Mouse (Mus musculus) mouse trophoblast stem cell (cell line): ENCODE results near the gene Sumo2.
"Not testable (repeated sequence)": the region's sequence is repeated elsewhere in the genome, so short reads cannot be mapped to it uniquely, and the experiment has no call there.

Experiments used
- in situ Hi-C, 2 experiments: fragments of 300-500 bp; cut with MseI, MboI; formaldehyde crosslinking; loops; 2 replicates in 1 of 2; 3 replicates in 1 of 2; pipeline ENCODE4 v1.15.1; 2025

The Sumo2 gene

DNA sequence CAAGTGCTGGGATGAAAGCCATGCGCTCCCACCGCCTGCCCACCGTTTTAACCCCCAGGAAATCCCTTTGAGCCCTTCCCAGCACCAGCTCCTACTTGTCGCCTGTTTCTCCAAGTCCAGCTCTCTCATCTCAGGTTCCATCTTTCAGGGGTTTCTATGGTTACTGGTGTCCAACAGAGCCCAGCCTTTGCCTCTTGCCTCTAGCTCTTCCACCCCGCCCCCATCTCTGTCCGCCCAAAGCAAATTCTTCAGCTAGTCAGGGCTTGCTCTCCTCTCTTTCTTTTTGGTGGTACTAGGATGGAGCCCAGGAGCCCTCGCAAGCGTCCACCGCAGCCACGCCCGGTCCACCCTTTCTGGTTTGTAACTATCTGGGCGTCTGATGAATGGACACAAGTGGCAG lies 50.9 kb downstream of the Sumo2 start:
- in situ Hi-C loops, result no loop called here

DNA sequence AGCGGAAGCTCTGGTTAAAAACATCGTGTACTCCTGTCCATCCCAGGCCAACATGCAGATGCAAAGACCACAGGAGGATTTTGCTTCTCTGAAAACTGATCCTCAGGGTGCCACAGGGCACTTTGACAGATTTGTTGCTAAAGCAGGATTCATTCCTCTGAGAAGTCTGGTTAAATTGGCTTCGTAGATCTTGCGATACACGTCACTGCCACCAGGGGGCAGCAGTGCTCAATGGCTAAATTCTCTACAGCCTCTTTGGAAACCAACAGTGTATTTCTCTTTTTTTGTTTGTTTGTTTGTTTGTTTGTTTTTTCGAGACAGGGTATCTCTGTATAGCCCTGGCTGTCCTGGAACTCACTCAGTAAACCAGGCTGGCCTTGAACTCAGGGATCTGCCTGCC lies 52.4 kb downstream of the Sumo2 start:
- in situ Hi-C loops, result no loop called here

DNA sequence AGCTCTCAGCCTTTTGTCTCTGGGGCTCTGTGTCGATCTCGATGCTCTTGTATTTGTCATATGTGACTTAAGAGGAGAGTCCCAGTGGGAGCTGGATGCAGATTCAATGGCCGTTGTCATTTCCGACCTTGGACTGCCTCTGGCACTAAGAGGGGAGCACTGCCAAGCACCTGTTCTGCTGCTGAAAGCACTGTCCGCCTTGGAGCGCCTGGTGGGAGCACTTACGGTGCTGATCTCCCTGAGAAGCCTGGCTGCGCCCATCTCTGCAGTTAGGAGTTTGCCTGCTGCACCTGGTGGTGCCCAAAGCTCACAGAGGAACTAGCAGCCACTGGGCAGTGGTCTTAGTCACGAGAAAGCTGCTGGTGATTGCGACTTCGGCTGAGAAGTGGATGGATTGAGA lies 52.8 kb downstream of the Sumo2 start:
- in situ Hi-C loops, result no loop called here

DNA sequence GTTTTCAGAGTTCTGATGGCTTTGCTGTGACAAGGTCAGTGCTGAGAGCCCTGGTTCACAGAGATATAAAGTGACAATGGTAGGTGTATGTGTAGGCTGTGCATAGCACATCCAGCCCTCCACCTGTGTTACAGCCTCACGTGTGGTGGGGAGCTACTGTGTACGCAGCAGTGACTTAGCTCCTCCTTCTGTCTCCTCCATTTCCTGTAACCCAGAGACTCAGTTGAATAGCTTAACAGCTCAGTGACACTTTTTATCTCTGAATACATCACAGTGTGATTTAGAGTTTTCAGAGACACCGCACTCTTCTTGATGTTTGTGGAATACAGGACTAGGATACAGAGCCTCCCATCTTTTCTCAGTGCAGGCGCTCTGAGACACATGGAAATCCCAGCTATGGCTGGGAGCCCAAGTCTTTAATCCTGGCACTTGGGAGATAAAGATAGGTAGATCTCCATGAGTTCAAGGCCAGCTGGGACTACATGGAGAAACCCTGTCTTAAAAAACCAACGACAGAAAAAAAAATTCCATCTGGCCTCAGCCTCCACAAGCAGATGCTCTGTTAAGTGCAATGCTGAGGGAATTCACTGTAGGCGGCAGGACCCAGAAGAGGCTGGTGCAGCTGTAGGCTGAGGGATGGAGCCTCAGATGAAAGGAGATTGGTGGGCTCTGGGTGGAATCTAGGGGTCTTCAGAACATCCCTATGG lies 54.4 kb downstream of the Sumo2 start:
- in situ Hi-C loops, result no loop called here

DNA sequence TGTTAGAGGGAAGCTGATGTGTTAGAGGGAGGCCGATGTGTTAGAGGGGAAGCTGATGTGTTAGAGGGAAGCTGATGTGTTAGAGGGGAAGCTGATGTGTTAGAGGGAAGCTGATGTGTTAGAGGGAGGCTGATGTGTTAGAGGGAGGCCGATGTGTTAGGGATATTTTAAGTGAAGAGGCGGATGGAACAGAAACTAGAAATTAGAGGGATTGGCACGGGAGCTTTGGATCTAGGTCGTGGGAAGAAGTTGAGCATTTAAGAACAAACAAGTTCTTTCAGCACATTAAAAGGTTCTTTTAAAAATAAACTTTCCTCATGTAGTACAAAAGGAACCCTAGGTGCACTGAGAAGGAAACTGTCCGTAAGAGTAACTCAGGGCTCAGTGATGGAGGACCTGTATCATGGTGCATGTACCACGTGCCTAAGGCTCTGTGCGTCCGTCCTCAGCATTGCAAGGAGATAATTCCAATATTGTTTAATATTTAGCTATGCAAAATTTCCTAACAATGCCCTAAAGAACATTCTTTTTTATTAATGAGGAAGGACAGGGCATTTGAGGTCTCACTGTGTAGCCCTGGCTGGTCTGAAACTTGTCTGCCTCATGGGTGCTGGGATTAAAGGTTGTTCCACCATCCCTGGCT lies 57.7 kb downstream of the Sumo2 start:
- in situ Hi-C loops, result no loop called here

DNA sequence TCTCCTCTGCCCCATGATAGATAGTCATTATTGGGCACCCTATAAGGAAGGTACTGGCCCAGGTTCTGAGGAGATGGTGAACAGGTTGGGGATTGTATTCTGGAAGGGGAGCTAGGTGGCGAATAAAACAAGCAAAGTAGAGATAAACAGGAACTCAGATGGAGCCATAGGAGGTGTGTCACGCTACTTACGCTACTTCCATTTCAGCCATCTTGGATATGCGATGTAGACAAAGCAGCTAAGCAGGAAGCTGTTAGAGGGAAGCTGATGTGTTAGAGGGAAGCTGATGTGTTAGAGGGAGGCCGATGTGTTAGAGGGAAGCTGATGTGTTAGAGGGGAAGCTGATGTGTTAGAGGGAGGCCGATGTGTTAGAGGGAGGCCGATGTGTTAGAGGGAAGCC lies 58.7 kb downstream of the Sumo2 start:
- in situ Hi-C loops, result not testable (repeated sequence)

DNA sequence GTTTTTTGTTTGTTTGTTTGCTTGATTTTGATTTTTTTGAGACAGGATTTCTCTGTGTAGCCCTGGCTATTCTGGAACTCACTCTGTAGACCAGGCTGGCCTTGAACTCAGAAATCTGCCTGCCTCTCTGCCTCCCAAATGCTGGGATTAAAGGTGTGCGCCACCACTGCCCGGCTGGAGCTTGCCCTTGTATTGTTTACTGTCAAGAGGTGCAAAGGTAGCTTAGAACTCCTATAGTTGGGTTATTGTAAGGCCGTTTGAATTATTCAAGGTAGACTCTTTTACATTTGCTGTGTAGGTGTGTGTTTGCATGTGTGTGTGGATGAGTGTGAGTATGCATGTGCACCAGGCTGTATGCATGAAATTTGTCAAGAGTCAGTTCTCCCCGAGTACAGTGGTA lies 59.4 kb downstream of the Sumo2 start:
- in situ Hi-C loops, result not testable (repeated sequence)

DNA sequence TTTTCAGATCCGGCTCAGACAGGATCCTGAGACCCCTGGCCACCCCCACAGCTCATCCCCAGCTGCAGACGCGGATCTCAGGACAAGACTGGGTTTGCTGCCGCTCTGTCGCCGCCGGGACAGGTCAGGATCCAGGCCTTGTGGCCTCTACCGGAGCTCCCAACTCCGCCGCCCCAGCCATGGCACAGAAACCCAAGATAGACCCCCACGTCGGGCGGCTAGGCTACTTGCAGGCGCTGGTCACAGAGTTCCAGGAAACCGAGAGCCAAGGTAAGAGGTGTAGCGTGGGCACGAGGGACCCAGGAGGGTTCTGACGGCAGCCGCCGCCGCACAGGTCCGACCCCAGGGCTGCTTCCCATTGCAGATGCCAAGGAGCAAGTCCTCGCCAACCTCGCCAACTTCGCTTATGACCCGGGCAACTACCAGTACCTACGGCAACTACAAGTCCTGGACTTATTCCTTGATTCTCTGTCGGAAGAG lies 60.3 kb downstream of the Sumo2 start:
- in situ Hi-C loops, result no loop called here

DNA sequence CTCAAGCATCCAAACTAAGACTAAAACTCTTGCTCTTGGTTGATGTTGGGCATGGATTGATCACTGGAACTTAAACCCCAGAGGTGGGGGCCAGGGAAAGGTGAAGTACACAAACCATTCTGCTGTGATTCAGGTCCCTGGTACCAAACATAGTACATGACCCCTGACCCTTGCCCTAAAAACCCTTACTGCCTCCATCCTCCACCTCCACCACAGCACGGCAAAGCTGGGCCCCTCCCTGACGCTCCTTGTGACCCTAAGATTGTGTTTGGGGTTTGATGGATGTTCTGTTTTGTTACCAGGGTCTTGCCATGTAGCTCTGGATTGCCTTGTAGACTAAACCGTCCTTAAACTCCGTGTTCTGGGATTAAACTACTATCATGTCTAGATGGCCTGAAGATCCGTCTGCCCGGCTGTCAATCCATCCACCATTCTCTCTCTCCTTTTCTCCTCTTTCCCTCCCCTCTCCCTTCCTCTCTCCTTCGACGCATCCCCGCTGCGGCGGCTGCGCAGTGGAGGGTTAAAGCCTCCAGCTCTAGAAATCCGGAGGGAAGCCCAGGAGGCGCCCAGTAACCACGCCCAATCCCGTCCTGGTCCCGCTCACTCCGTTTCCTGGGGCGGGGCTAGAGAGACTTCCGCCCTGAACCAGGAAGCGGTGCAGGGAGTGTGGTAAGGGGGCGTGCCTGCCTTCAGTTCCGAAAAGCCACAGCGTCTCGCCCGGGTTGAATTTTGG lies 60.9 kb downstream of the Sumo2 start, which contains the start of gene Armc7:
Gene Armc7 (plus strand): TSS at position 643 of the 733 bp plus-strand sequence.
- in situ Hi-C loops, result no loop called here

DNA sequence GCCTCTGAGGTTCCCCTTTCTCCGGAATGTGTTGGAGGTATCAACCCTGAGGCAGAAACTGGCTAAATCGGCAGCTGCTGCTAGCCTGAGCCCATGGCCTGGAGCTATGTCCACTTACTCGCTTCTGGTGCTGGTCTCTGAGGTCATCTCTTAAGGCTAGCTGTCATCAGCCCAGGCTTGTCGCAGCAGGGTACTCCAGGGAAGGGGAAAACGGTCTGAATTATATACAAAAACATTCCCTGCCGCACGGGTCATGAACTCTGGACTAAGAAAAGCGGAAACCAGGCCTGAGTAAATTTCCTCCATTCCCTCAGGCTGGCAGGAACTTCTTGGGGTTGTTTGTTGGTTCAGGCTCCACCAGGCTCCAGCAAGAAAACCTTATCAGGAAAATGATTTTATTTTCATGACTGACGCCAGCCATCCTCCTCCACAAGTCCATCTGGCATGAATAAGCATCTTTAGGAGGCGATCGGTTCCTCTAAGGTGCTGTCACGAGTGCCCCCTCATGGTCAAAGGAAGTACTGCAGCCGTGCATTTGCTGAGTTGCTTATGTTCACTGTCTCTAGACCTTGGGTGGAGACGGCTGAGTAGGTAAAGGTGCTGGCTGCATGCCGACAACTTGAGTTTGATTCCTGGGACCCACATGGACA lies 62.3 kb downstream of the Sumo2 start:
- in situ Hi-C loops, result no loop called here
